Mouse (Mus musculus) cerebellum, postnatal 14 days (tissue): ENCODE measurements at regions not wholly inside any gene's neighbourhood (a gene's known extent, or its start where the extent isn't known, plus 50 kb on each side); places are given as distances from the start of the nearest gene placed in this dataset.

Experiments
- DNase-seq, 2 experiments: peaks; one replicate each; pipeline ENCODE4 v3.0.0; 2021; ENCODE audit warnings: mixed read lengths in 2 of 2

- DNase-seq = no peak
Observed at GRCm38 (mm10) chr5:75472484-75472883, 102.2 kb upstream of the Kit start.

- no peak for DNase-seq
Observed at GRCm38 (mm10) chr5:75475414-75475813, 99.3 kb upstream of the Kit start.

- no peak for DNase-seq
Observed at GRCm38 (mm10) chr5:75478499-75478898, 96.2 kb upstream of the Kit start.

GRCm38 (mm10) chr5:75479149-75479548 is 95.6 kb upstream of the Kit start:
- no peak for DNase-seq

- peak; percentile 13 to 15 for DNase-seq
Observed at GRCm38 (mm10) chr5:75481595-75481994, 93.1 kb upstream of the Kit start.

GRCm38 (mm10) chr5:75484330-75484729 is 90.4 kb upstream of the Kit start:
- DNase-seq = no peak

- no peak for DNase-seq
Observed at GRCm38 (mm10) chr5:75490806-75491205, 83.9 kb upstream of the Kit start.

GRCm38 (mm10) chr5:75494143-75494542 is 80.6 kb upstream of the Kit start:
- no peak for DNase-seq

- DNase-seq = no peak
Observed at GRCm38 (mm10) chr5:75499053-75499452, 75.7 kb upstream of the Kit start.

- no peak for DNase-seq
Observed at GRCm38 (mm10) chr5:75499695-75500094, 75.0 kb upstream of the Kit start.

GRCm38 (mm10) chr5:75500654-75501416 is 73.9 kb upstream of the Kit start:
- no peak for DNase-seq

GRCm38 (mm10) chr5:75503673-75504072 is 71.0 kb upstream of the Kit start:
- no peak for DNase-seq

- DNase-seq = peak; percentile 13 to 21
Observed at GRCm38 (mm10) chr5:75512521-75513422, 61.9 kb upstream of the Kit start.

- DNase-seq = no peak
Observed at GRCm38 (mm10) chr5:75518213-75518612, 56.5 kb upstream of the Kit start.

- DNase-seq = no peak
Observed at GRCm38 (mm10) chr5:75523041-75523678, 51.6 kb upstream of the Kit start.
